Mouse (Mus musculus): ENCODE measurements around the gene Apba2. TPM values are rescaled to one million over a fixed set of nuclear protein-coding genes. Genes with fewer than 3 reads are reported as not detected.

The Apba2 gene
- polyA plus RNA-seq, 1 experiment from 2014 or later = 7.8 TPM

DNA sequence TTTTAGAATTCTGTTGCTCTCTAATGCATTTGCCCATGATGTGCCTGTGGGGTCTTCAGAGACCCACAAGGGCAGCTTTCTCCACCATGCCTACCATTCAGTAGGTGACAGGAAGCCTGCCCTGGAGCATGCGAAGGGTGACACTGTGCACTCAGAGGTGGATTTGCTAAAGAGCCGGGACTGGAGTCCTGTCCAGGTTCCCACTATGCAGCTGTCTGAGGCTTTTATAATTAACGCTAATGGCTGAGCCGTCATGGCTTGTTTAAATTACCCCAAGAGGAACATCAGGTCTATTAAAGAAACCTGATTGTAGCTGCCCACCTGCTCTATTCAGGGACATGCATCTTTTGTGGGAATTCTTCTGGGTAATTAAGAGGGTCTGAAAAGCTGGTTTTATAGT lies 78.4 kb downstream of the Apba2 start:
- Histone ChIP-seq H3K36me3 (no peaks in the 10 kb centered on the region), H3K9me3 (replicated peaks) (no peaks in the 10 kb centered on the region), H3K27me3 (ENCODE audit: low read depth, poor library complexity, severe bottlenecking) (no peaks in the 10 kb centered on the region), H3K27ac (no peak overlapping the region), H3K4me3 (no peak overlapping the region), H3K4me1 (peaks cover 5% of the 10 kb centered on the region; the same call in 1 of the 2 replicates)
- WGBS = 70% methylated on average over 4 of the region's 4 CpGs
- DNase-seq (ENCODE audit: low spot score) = no peak

DNA sequence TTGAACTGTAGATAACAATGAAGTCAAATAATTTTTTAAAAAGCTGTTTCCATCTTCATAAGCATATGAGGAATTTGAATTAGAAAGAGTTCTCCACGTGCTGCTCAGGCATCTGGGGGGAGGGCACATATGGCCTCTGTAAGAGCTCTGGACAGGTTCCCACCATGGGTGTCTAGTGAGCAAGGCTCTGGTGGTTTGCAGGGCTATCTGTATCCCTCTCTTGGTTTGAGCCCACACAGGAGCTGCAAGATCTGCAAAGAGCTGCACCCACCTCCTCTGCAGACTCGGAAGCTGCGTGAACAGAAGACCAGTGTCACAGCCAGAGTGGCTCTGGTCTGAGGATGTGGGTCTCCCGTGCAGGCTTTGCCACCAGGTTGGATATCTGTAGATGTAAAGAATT lies 78.8 kb downstream of the Apba2 start:
- Histone ChIP-seq H3K27ac (no peak overlapping the region), H3K4me3 (no peak overlapping the region), H3K4me1 (peaks cover 5% of the 10 kb centered on the region; the same call in 1 of the 2 replicates), H3K36me3 (no peaks in the 10 kb centered on the region), H3K27me3 (ENCODE audit: low read depth, poor library complexity, severe bottlenecking) (no peaks in the 10 kb centered on the region), H3K9me3 (replicated peaks) (no peaks in the 10 kb centered on the region)
- 87% methylated on average over 4 of the region's 4 CpGs for WGBS
- no peak for DNase-seq (ENCODE audit: low spot score)

DNA sequence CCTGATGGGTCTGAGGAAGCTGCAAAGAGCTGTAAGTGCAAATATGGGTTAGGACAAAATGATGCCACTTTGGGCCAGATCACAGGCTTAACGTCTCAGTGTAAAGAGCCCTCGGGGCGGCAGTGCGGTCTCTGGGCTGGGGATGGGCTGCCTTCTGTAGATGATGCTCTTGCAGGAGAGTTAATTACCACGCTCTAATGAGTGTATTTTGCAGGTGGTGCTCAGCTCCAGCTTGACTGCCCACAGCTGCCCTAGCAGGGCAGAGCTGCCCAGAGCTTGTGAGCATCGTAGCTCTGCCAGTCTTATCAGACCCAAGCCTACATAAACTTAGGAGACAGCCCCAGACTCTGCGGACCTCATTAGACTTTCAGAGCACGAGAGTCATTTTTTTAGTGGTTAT lies 80.9 kb downstream of the Apba2 start:
- Histone ChIP-seq H3K36me3 (no peaks in the 10 kb centered on the region), H3K4me3 (no peak overlapping the region), H3K27ac (no peak overlapping the region), H3K9me3 (replicated peaks) (no peaks in the 10 kb centered on the region), H3K4me1 (peaks cover 5% of the 10 kb centered on the region; the same call in 1 of the 2 replicates), H3K27me3 (ENCODE audit: low read depth, poor library complexity, severe bottlenecking) (no peaks in the 10 kb centered on the region)
- no peak for DNase-seq (ENCODE audit: low spot score)
- 84% methylated on average over 8 of the region's 8 CpGs for WGBS

- DNase-seq (ENCODE audit: low spot score) = no peak
- Histone ChIP-seq H3K36me3 (no peaks in the 10 kb centered on the region), H3K9me3 (replicated peaks) (no peaks in the 10 kb centered on the region), H3K27me3 (ENCODE audit: low read depth, poor library complexity, severe bottlenecking) (no peaks in the 10 kb centered on the region), H3K4me3 (no peak overlapping the region), H3K27ac (no peak overlapping the region), H3K4me1 (peaks cover 5% of the 10 kb centered on the region; the same call in 1 of the 2 replicates)
- WGBS = 92% methylated on average over 6 of the region's 6 CpGs
Measured at GRCm38 (mm10) chr7:64583670-64584121, 82.2 kb downstream of the Apba2 start.

DNA sequence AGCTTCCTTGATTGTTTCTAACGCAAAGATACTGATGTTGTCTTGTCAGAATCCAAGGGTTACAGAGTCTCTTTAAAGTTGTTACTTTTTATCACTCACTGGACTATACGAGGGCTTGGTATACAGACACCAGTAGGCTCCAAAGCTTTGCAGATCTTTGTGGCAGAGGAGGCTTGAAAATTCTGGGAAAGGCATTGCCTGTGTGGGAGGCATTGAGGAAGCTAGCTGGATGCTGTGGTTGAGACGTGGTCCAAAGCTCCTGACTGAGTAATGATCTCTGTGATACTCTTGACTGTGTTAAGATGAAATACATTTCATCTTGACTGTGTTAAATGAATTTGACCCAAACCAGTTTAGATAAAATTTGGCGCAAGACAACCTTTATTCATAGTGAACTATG lies 84.6 kb downstream of the Apba2 start:
- Histone ChIP-seq H3K4me1 (no peaks in the 10 kb centered on the region), H3K4me3 (no peak overlapping the region), H3K27me3 (ENCODE audit: low read depth, poor library complexity, severe bottlenecking) (no peaks in the 10 kb centered on the region), H3K36me3 (no peaks in the 10 kb centered on the region), H3K27ac (no peak overlapping the region), H3K9me3 (replicated peaks) (no peaks in the 10 kb centered on the region)
- WGBS = 94% methylated on average over 4 of the region's 4 CpGs
- no peak for DNase-seq (ENCODE audit: low spot score)

- H3K4me1 ChIP-seq = no peaks in the 10 kb centered on the region
- H3K4me3 ChIP-seq = no peak overlapping the region
- H3K27ac ChIP-seq = no peak overlapping the region
- WGBS = 86% methylated on average over 3 of the region's 3 CpGs
- DNase-seq (ENCODE audit: low spot score) = no peak
- no peaks in the 10 kb centered on the region for H3K9me3 ChIP-seq (replicated peaks)
- no peaks in the 10 kb centered on the region for H3K27me3 ChIP-seq (ENCODE audit: low read depth, poor library complexity, severe bottlenecking)
- H3K36me3 ChIP-seq = no peaks in the 10 kb centered on the region
Measured at GRCm38 (mm10) chr7:64586571-64586970, 85.1 kb downstream of the Apba2 start.

DNA sequence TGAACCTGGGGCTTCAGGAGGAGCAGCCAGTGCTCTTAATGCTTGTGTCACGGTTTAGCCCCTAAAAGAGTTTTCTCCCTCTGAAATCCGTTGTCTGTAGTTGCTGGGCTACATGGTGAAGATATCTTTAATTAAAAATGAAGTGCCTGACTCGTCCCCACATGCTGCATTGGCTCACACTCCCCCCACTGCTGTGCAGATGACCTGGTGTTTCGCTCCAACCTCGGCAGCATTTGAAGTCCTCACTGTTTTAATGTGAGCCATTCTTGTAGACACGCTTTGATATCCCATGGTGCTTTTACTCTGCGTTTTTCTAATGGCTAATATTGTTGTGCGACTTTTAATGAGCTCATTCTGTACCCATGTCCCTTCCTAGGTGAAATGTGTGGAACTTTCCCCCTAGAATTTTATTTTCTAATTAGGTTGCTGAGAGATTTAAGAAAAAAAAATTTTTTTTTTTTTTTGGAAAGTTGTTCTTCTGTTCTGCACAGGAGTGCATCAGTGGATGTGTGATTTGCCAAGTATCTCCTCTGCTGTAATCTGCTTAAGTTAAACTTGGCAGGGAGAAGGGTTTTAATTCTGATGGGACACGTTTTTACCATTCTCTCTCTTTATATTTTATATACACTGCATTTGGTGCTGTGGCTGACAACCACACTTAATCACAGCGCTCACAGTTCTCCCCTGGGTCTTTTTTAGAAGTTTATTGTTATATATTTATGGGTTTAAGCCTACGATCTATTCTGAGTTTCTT lies 87.3 kb downstream of the Apba2 start:
- Histone ChIP-seq H3K4me1 (no peaks in the 10 kb centered on the region), H3K27me3 (ENCODE audit: low read depth, poor library complexity, severe bottlenecking) (no peaks in the 10 kb centered on the region), H3K4me3 (no peak overlapping the region), H3K36me3 (no peaks in the 10 kb centered on the region), H3K27ac (no peak overlapping the region), H3K9me3 (replicated peaks) (no peaks in the 10 kb centered on the region)
- 80% methylated on average over 11 of the region's 11 CpGs for WGBS
- no peak for DNase-seq (ENCODE audit: low spot score)

GRCm38 (mm10) chr7:64595256-64595655 lies 93.8 kb downstream of the Apba2 start:
- 71% methylated on average over 6 of the region's 6 CpGs for WGBS
- DNase-seq (ENCODE audit: low spot score) = peak; percentile 32
- no peaks in the 10 kb centered on the region for H3K36me3 ChIP-seq

DNA sequence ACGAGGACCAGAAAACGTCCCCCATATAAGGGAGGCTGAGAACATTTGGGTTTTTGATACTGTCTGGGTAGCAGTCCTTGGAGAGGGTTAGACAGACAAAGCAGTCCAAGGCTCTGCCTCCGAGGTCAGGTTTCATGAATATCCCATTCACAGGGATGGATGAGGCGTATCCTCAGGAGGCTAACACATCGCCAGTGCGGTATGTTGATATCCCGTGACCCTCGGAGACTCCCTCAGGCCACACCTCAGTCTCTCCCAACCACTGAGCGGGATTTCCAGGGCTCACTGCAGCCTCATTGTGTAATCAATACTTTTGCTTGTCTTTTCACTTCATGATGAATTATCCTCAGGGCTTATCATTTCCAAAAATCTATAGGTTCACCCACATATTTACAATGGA lies 95.1 kb downstream of the Apba2 start:
- no peaks in the 10 kb centered on the region for H3K36me3 ChIP-seq
- H3K27me3 ChIP-seq (ENCODE audit: low read depth, poor library complexity, severe bottlenecking) = no peaks in the 10 kb centered on the region
- WGBS = 83% methylated on average over 9 of the region's 9 CpGs
- no peak overlapping the region for H3K27ac ChIP-seq
- no peak for DNase-seq (ENCODE audit: low spot score)
- H3K9me3 ChIP-seq (replicated peaks) = no peaks in the 10 kb centered on the region
- no peaks in the 10 kb centered on the region for H3K4me1 ChIP-seq
- H3K4me3 ChIP-seq = no peak overlapping the region

More at GRCm38 (mm10) chr7:64595256-64595655, 93.8 kb downstream of the Apba2 start:
- Histone ChIP-seq H3K27ac (no peak overlapping the region), H3K4me1 (no peaks in the 10 kb centered on the region), H3K27me3 (ENCODE audit: low read depth, poor library complexity, severe bottlenecking) (no peaks in the 10 kb centered on the region), H3K4me3 (no peak overlapping the region), H3K9me3 (replicated peaks) (no peaks in the 10 kb centered on the region)

GRCm38 (mm10) chr7:64609866-64610265 lies 108.4 kb downstream of the Apba2 start:
- DNase-seq (ENCODE audit: low spot score) = no peak
- Histone ChIP-seq H3K4me3 (no peak overlapping the region), H3K4me1 (no peaks in the 10 kb centered on the region), H3K36me3 (no peaks in the 10 kb centered on the region), H3K27me3 (ENCODE audit: low read depth, poor library complexity, severe bottlenecking) (no peaks in the 10 kb centered on the region), H3K27ac (no peak overlapping the region), H3K9me3 (replicated peaks) (no peaks in the 10 kb centered on the region)
- WGBS = 87% methylated on average over 3 of the region's 3 CpGs

- Histone ChIP-seq H3K27me3 (ENCODE audit: low read depth, poor library complexity, severe bottlenecking) (no peaks in the 10 kb centered on the region), H3K4me3 (no peak overlapping the region), H3K27ac (no peak overlapping the region), H3K4me1 (no peaks in the 10 kb centered on the region), H3K9me3 (replicated peaks) (no peaks in the 10 kb centered on the region), H3K36me3 (no peaks in the 10 kb centered on the region)
- 74% methylated on average over 4 of the region's 4 CpGs for WGBS
- DNase-seq (ENCODE audit: low spot score) = no peak
Measured at GRCm38 (mm10) chr7:64610875-64611274, 109.4 kb downstream of the Apba2 start.

- DNase-seq (ENCODE audit: low spot score) = no peak
- H3K4me1 ChIP-seq = 0 out of 2 replicates have a peak, but pooled peaks cover 5% of the 10 kb centered on the region
- H3K27ac ChIP-seq = no peak overlapping the region
- no peak overlapping the region for H3K4me3 ChIP-seq
- 94% methylated on average over 4 of the region's 4 CpGs for WGBS
- H3K9me3 ChIP-seq (replicated peaks) = no peaks in the 10 kb centered on the region
- H3K36me3 ChIP-seq = no peaks in the 10 kb centered on the region
- no peaks in the 10 kb centered on the region for H3K27me3 ChIP-seq (ENCODE audit: low read depth, poor library complexity, severe bottlenecking)
Measured at GRCm38 (mm10) chr7:64619261-64619660, 117.8 kb downstream of the Apba2 start.

DNA sequence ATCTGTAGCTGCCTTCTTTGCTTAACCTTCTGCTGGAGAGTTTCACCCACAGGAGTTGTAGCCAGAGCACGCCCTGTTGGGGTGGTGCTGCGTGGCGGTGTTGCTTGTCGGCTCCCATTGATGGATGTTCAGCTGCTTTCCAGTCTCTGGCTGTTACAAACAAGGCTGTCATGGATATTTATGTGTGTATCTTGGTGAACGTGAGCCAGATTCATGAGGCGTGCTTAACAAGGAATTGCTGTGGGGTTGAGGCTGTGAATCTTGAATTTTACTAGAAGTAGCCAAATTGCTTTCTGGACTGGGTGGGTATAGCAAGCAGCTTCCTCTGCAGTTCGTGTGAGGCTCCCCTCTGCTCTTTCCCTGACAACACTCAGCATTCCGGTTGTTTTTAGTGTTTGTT lies 125.0 kb downstream of the Apba2 start:
- Histone ChIP-seq H3K9me3 (replicated peaks) (no peaks in the 10 kb centered on the region; the same call in 1 of the 2 replicates), H3K4me1 (peaks cover 11% of the 10 kb centered on the region), H3K27ac (no peak overlapping the region), H3K4me3 (no peak overlapping the region), H3K36me3 (no peaks in the 10 kb centered on the region), H3K27me3 (ENCODE audit: low read depth, poor library complexity, severe bottlenecking) (no peaks in the 10 kb centered on the region)
- 65% methylated on average over 8 of the region's 8 CpGs for WGBS
- DNase-seq (ENCODE audit: low spot score) = no peak
